Mouse (Mus musculus): ENCODE measurements at regions not wholly inside any gene's neighbourhood (a gene's known extent, or its start where the extent isn't known, plus 50 kb on each side); places are given as distances from the start of the nearest gene placed in this dataset.

DNA sequence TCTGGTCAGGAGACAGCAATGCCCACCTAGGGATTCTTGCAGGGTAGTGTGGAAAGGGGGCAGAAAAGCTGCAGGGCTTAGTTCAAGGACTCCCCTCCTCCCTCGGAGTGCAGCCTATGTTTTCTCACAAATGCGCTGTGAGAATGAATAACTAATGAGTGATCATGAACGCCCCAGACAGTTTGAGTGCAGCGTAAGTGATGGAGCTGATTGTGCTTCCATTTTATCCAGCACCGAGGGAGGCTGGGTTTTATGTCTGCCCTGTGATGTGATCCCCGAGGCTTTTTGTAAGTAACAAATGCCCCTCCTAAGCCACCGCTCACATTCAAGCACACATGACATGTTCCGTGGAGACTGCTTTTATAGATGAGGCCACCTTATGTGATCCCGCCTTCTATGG lies 85.9 kb downstream of the Kbtbd8 start:
- TF ChIP-seq CTCF (IDR thresholded peaks at IDR 0.05; ENCODE audit: extremely low read depth, insufficient read length, insufficient replicate concordance, low read depth, low read length): no peak
- TF ChIP-seq POLR2A (IDR thresholded peaks at IDR 0.05; ENCODE audit: low read depth, low read length): no peak

All from small intestine, adult 2 months (tissue).